Mouse (Mus musculus) heart, postnatal 0 days (tissue): Measurements from ENCODE around the gene Treh. TPM values are rescaled to one million over a fixed set of nuclear protein-coding genes. Genes with fewer than 3 reads are reported as not detected.

Source experiments
- ATAC-seq: fragments of 200-750 bp; cut with Nextera tagmentation; 2 replicates; pipeline ENCODE4 v1.8.0; 2017; ENCODE audit warnings: low read depth, moderate number of reproducible peaks, moderate library complexity; ENCODE audit not compliant: insufficient read depth
- DNase-seq: peaks from one replicate; pipeline ENCODE4 v3.0.0-alpha.2; 2016; ENCODE audit warnings: low spot score
- H3K27ac ChIP-seq: fragments of 300-500 bp; sonication (generic); 2 replicates; pipeline ENCODE4 v1.5.1; 2014; ENCODE audit warnings: low read depth, mild to moderate bottlenecking
- H3K27me3 ChIP-seq: fragments of 300-500 bp; sonication (generic); 2 replicates; pipeline ENCODE4 v1.6.1; 2014; ENCODE audit warnings: low read length, mixed read lengths; ENCODE audit not compliant: control insufficient read depth, insufficient read depth
- H3K36me3 ChIP-seq: fragments of 300-500 bp; sonication (generic); replicated peaks from 2 replicates; pipeline ENCODE4 v1.6.1; 2014; ENCODE audit warnings: low read length, mixed read lengths; ENCODE audit not compliant: control insufficient read depth, insufficient read depth
- H3K4me1 ChIP-seq: fragments of 300-500 bp; sonication (generic); 2 replicates; pipeline ENCODE4 v1.6.1; 2014; ENCODE audit warnings: antibody characterized with exemption; ENCODE audit not compliant: control insufficient read depth, insufficient read depth
- H3K4me2 ChIP-seq: fragments of 300-500 bp; sonication (generic); 2 replicates; pipeline ENCODE4 v1.6.1; 2014; ENCODE audit warnings: low read depth, mild to moderate bottlenecking, low read length, moderate library complexity
- H3K4me3 ChIP-seq: fragments of 300-500 bp; sonication (generic); 2 replicates; pipeline ENCODE4 v1.5.1; 2014; ENCODE audit warnings: low read depth, low read length
- H3K9ac ChIP-seq: fragments of 300-500 bp; sonication (generic); replicated peaks from 2 replicates; pipeline ENCODE4 v1.6.1; 2014; ENCODE audit warnings: low read depth, low read length, mixed read lengths
- H3K9me3 ChIP-seq: fragments of 300-500 bp; sonication (generic); replicated peaks from 2 replicates; pipeline ENCODE4 v1.6.1; 2016; ENCODE audit warnings: low read length; ENCODE audit not compliant: control insufficient read depth
- CTCF ChIP-seq: IDR thresholded peaks from 2 replicates; pipeline ENCODE4 v1.5.1; 2016; ENCODE audit warnings: antibody characterized with exemption, control low read depth, low read depth
- EP300 ChIP-seq: IDR thresholded peaks from 2 replicates; pipeline ENCODE4 v1.6.1; 2016; ENCODE audit warnings: antibody characterized with exemption, low read depth
- WGBS: fragments of 180-500 bp; shearing (Covaris S2); extraction: QIAGEN DNeasy Blood & Tissue Kit; methylation state at CpG from one replicate; pipeline ENCODE4 v1.1.7; 2014; 5-methylcytosine and 5-hydroxymethylcytosine counted together
- polyA plus RNA-seq: library from polyadenylated mRNA; unstranded; fragments of >200 nt; fragmentation: Nextera tagmentation; extraction: Ambion mirVana; gene quantifications from 2 replicates; pipeline ENCODE4 v1.2.1, GENCODE M21; 2015
- total RNA-seq: library from RNA; depleted of rRNA; stranded (reverse); fragments of >200 nt; gene quantifications from 2 replicates; pipeline ENCODE4 v1.2.3, GENCODE M21; 2014; ENCODE audit warnings: low replicate concordance

The Treh gene
- total and polyA plus RNA-seq, 2 experiments from 2014 or later: not detected

DNA sequence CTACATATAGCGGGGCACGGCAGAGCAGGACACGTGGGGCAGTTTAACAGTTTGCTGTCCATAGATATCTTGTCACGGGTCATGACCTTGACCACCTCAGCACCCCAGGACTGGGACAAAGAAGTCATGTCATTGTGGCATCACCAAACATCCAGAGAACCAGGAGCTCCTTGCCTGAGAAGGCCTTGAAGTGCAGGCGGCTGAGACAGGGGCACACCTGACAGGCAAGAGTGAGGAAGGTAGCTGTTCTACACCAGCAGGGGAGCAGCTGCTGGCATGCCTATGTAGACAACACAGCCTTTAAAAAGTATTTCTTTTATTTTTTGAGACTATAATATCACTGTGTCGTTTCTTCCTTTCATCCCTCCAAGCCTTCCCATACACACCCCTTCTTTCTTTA lies 26.7 kb upstream of the Treh start:
- H3K27me3 ChIP-seq: no peaks in the 10 kb centered on the region
- DNase-seq (no peak), ATAC-seq (no peak)
- H3K36me3 ChIP-seq: no peaks in the 10 kb centered on the region
- H3K4me3 ChIP-seq: no peak overlapping the region
- H3K9me3 ChIP-seq: no peaks in the 10 kb centered on the region
- H3K9ac ChIP-seq: no peak overlapping the region
- H3K27ac ChIP-seq: no peak overlapping the region
- no peaks in the 10 kb centered on the region for H3K4me1 ChIP-seq
- TF ChIP-seq EP300 (no peak), CTCF (no peak)
- 64% methylated on average over 6 of the region's 6 CpGs for WGBS
- no peak overlapping the region; the same call in 1 of the 2 replicates for H3K4me2 ChIP-seq

DNA sequence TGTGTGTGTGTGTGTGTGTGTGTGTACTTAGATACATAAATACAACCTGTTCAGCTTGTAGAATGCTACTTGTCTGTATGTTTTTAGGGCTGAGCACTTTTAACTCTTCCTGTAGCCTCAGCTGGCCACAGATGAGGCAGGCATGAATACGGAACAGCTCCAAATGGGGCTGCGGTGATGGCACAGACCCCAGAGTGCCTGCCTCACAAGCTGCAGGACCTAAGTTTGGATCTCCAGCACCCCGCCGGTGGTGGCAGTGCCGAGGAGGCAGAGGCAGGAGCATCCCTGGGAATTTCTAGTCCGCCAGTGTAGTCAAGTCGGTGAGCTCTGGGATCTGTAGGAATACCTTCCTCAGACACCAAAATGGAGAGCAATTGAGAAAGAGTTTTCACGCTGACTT lies 26.0 kb upstream of the Treh start:
- Histone ChIP-seq H3K4me3 (no peak overlapping the region), H3K27ac (no peak overlapping the region), H3K4me2 (no peak overlapping the region), H3K4me1 (no peaks in the 10 kb centered on the region), H3K36me3 (no peaks in the 10 kb centered on the region), H3K27me3 (no peaks in the 10 kb centered on the region), H3K9me3 (no peaks in the 10 kb centered on the region), H3K9ac (no peak overlapping the region)
- DNase-seq (no peak), ATAC-seq (no peak)
- WGBS: 85% methylated on average over 8 of the region's 8 CpGs
- no peak for TF ChIP-seq CTCF
- TF ChIP-seq EP300: no peak

DNA sequence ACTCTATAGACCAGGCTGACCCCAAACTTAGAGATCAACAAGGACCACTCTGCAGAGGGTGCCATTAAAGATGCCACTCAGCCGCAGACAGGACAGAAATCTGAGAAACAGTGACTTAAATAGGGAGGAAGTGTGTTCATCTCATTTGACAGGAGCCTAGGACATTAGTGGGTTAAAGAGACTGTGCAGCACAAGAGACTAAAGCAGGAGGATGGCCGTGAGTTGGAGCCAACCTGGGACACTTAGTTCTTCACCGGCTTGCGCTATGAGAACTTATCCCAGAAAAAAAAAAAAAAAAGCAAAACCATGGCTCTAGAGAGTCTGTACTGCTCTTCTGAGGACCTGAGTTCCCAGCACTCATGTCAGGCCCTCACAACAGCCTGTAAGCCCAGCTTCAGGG lies 25.4 kb upstream of the Treh start:
- Histone ChIP-seq H3K4me2 (no peak overlapping the region), H3K27ac (no peak overlapping the region), H3K4me3 (no peak overlapping the region), H3K9me3 (no peaks in the 10 kb centered on the region), H3K36me3 (no peaks in the 10 kb centered on the region), H3K9ac (no peak overlapping the region), H3K27me3 (no peaks in the 10 kb centered on the region), H3K4me1 (no peaks in the 10 kb centered on the region)
- WGBS: 71% methylated on average over 4 of the region's 4 CpGs
- DNase-seq: no peak
- no peak for TF ChIP-seq EP300
- no peak for TF ChIP-seq CTCF
- no peak for ATAC-seq

DNA sequence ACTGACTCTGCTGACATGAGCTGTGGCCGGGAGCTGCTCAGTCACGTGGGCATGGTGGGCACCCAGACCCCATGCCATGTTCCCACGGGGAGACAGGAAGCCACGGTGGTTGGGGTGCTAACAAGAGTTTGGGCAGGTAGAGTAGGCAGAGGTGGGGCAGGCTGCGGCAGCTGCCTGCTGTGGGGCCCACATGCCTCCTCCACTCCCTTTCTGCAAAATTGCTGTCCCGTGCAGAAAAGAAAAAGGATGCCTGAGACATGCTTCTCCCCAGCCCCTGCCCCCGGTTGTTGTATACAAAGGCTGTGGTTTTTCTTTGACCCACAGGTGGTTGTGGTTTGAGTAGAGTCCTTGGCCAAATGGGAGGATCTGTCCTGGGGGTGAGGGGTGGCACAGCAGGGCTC lies 24.2 kb upstream of the Treh start:
- TF ChIP-seq CTCF (no peak), EP300 (no peak)
- no peak overlapping the region for H3K27ac ChIP-seq
- WGBS: 71% methylated on average over 7 of the region's 7 CpGs

DNA sequence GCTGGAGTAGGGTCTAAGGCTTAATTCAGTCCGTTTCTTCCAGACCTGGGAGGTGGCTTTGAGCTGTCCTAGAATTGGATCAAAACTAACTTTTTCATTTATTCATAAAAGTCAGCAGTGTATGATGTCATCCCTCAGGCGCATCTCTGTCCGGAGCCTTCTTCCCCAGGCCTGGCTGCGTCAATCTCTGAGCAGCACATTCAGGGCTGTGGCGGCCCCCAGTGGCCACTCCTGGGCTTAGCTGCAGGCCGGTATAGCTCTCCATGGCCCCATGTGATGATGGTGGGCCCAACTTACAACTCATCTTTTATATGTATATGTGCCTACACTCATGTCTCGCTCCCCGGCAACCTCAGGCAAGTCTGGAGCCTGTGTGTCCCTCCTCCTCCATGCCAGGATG lies 21.0 kb upstream of the Treh start:
- H3K9me3 ChIP-seq: no peaks in the 10 kb centered on the region
- no peaks in the 10 kb centered on the region for H3K27me3 ChIP-seq
- H3K4me1 ChIP-seq: no peaks in the 10 kb centered on the region
- no peak overlapping the region for H3K27ac ChIP-seq
- ATAC-seq (peak; percentile 73; the same call in 1 of the 2 replicates), DNase-seq (peak; percentile 55)
- TF ChIP-seq CTCF: peak; percentile 89
- TF ChIP-seq EP300: no peak
- H3K36me3 ChIP-seq: no peaks in the 10 kb centered on the region
- no peak overlapping the region for H3K4me2 ChIP-seq
- 7% methylated on average over 8 of the region's 8 CpGs for WGBS
- no peak overlapping the region for H3K9ac ChIP-seq
- H3K4me3 ChIP-seq: no peak overlapping the region

More for the DNA sequence above, 24.2 kb upstream of the Treh start:
- Histone ChIP-seq H3K4me2 (no peak overlapping the region), H3K36me3 (no peaks in the 10 kb centered on the region), H3K9me3 (no peaks in the 10 kb centered on the region), H3K27me3 (no peaks in the 10 kb centered on the region), H3K9ac (no peak overlapping the region), H3K4me3 (no peak overlapping the region), H3K4me1 (no peaks in the 10 kb centered on the region)
- ATAC-seq (no peak), DNase-seq (no peak)

DNA sequence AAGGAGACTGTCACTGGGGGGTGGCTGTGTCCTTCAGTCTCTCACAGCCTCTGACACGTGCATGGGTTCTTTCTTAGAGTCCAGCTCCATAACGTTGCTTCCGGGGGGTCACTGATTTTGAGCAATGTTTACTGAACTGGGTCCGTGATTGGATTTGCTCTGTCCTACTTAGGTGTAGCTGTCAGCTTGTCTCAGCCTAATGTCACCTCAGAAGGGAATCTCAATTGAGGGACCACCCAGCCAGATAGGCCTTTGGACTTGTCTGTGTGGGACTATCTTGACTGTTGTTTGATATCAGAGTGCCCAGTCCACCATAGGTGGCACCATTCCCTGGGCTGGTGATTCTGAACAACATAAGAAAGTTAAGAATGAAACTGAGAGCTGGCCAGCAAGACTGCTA lies 19.1 kb upstream of the Treh start:
- no peaks in the 10 kb centered on the region for H3K36me3 ChIP-seq
- no peaks in the 10 kb centered on the region for H3K9me3 ChIP-seq
- DNase-seq: no peak
- H3K4me2 ChIP-seq: no peak overlapping the region
- 59% methylated on average over 4 of the region's 4 CpGs for WGBS
- no peak overlapping the region for H3K27ac ChIP-seq
- no peaks in the 10 kb centered on the region for H3K4me1 ChIP-seq
- no peaks in the 10 kb centered on the region for H3K27me3 ChIP-seq
- ATAC-seq: no peak
- H3K9ac ChIP-seq: no peak overlapping the region
- H3K4me3 ChIP-seq: no peak overlapping the region
- TF ChIP-seq EP300 (no peak), CTCF (no peak)
